In the genomic region with DNA sequence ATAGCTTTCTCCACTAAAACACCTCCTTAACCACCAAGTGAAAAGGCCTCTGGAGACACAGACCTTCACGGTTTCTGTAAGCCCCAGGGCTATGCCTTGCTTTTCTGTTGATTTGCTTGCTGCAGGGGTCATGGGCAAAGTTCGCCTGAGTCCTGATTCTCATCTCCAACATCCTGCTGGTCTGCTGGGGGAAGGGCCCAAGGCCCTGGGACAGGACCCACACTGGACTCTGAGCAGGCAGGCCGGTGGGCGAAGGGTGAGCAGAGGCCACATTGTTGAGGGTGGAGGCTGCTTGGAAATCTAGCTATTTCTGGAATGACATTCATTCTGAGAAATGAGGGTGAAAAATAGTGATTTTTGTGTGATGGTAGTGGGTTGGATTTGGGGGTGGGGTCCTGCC, we compare ENCODE assay signal across 18 mouse cellular contexts. TPM values are rescaled to one million over a fixed set of nuclear protein-coding genes. Genes with fewer than 3 reads are reported as not detected.
DNase-seq lines count a peak whose midpoint lies in the region; ATAC-seq and TF ChIP-seq lines count a peak whose summit lies in the region.
"Had no signal": no experiment of that assay in that cellular context is flagged by ENCODE, and none has a peak within 500 bp of the region (broad histone marks: within the 10 kb centered on the region; RNA-seq: fewer than 3 reads in every experiment).

No protein-coding gene starts in this region.

- no peak overlapping the region for H3K4me2 ChIP-seq in heart, embryonic 13.5 days
- H3K4me2 ChIP-seq in liver, embryonic 16.5 days (ENCODE audit: low read depth, low read length) = no peak overlapping the region
- no peak overlapping the region for H3K4me2 ChIP-seq in liver, embryonic 11.5 days
- H3K4me2 ChIP-seq in lung, embryonic 15.5 days = no peak overlapping the region
- H3K4me2 ChIP-seq in forebrain, postnatal 0 days (ENCODE audit: low read depth) = no peak overlapping the region
- H3K4me2 ChIP-seq: embryonic facial prominence, embryonic 12.5 days; forebrain, embryonic 13.5 days; forebrain, embryonic 15.5 days had no signal

- 0 out of 2 replicates have a peak overlapping the region, but pooled peaks have one; percentile 14 for H3K9ac ChIP-seq in heart, embryonic 13.5 days
- no peak overlapping the region for H3K9ac ChIP-seq in liver, embryonic 16.5 days (ENCODE audit: low read depth, low read length)
- H3K9ac ChIP-seq in liver, embryonic 11.5 days (ENCODE audit: low read depth, low read length) = no peak overlapping the region
- no peak overlapping the region for H3K9ac ChIP-seq in lung, embryonic 15.5 days
- no peak overlapping the region for H3K9ac ChIP-seq in forebrain, postnatal 0 days
- H3K9ac ChIP-seq: embryonic facial prominence, embryonic 12.5 days; forebrain, embryonic 13.5 days; forebrain, embryonic 15.5 days had no signal

- no peak overlapping the region for H3K27ac ChIP-seq in heart, embryonic 13.5 days (replicated peaks)
- no peak overlapping the region for H3K27ac ChIP-seq in liver, embryonic 16.5 days (ENCODE audit: low read length)
- H3K27ac ChIP-seq in liver, embryonic 11.5 days (ENCODE audit: low read depth, low read length) = no peak overlapping the region
- peak overlapping the region; percentile 15; the same call in 1 of the 2 replicates for H3K27ac ChIP-seq in lung, embryonic 15.5 days
- H3K27ac ChIP-seq in forebrain, postnatal 0 days (ENCODE audit: low read depth, low read length) = no peak overlapping the region
- H3K27ac ChIP-seq: embryonic facial prominence, embryonic 10.5 days; embryonic facial prominence, embryonic 12.5 days; forebrain, embryonic 13.5 days; forebrain, embryonic 15.5 days had no signal

- no peak for ATAC-seq in heart, embryonic 13.5 days (ENCODE audit: extremely low read depth, insufficient number of reproducible peaks, low FRiP score, low TSS enrichment)
- peak; percentile 53; the same call in 1 of the 2 replicates for ATAC-seq in liver, embryonic 16.5 days (ENCODE audit: low read depth)
- no peak for ATAC-seq in liver, embryonic 11.5 days (replicated peaks; ENCODE audit: low FRiP score)
- ATAC-seq in lung, embryonic 15.5 days (ENCODE audit: borderline replicate concordance, extremely low read depth, low FRiP score, low TSS enrichment) = no peak
- no peak for ATAC-seq in forebrain, postnatal 0 days
- ATAC-seq: forebrain, embryonic 13.5 days; forebrain, embryonic 15.5 days had no signal

- H3K4me3 ChIP-seq in heart, embryonic 13.5 days = no peak overlapping the region
- no peak overlapping the region for H3K4me3 ChIP-seq in liver, embryonic 16.5 days (ENCODE audit: low read depth, low read length)
- no peak overlapping the region for H3K4me3 ChIP-seq in liver, embryonic 11.5 days (ENCODE audit: low read depth, low read length)
- H3K4me3 ChIP-seq in lung, embryonic 15.5 days = no peak overlapping the region
- H3K4me3 ChIP-seq in forebrain, postnatal 0 days (ENCODE audit: low read depth, low read length) = no peak overlapping the region
- H3K4me3 ChIP-seq: embryonic facial prominence, embryonic 10.5 days; embryonic facial prominence, embryonic 12.5 days; forebrain, embryonic 13.5 days; forebrain, embryonic 15.5 days had no signal

- peaks cover 72% of the 10 kb centered on the region for H3K36me3 ChIP-seq in heart, embryonic 13.5 days
- no peaks in the 10 kb centered on the region for H3K36me3 ChIP-seq in liver, embryonic 16.5 days (ENCODE audit: control insufficient read depth, insufficient read depth)
- H3K36me3 ChIP-seq in liver, embryonic 11.5 days (ENCODE audit: control insufficient read depth, insufficient read depth, low read length) = no peaks in the 10 kb centered on the region; the same call in 1 of the 2 replicates
- peaks cover 50% of the 10 kb centered on the region for H3K36me3 ChIP-seq in lung, embryonic 15.5 days
- H3K36me3 ChIP-seq in forebrain, postnatal 0 days (ENCODE audit: insufficient read depth) = no peaks in the 10 kb centered on the region
- H3K36me3 ChIP-seq: forebrain, embryonic 15.5 days had no signal

- peaks cover 41% of the 10 kb centered on the region for H3K4me1 ChIP-seq in heart, embryonic 13.5 days
- no peaks in the 10 kb centered on the region for H3K4me1 ChIP-seq in liver, embryonic 16.5 days (ENCODE audit: control insufficient read depth, low read depth, low read length)
- H3K4me1 ChIP-seq in liver, embryonic 11.5 days (replicated peaks; ENCODE audit: control insufficient read depth, insufficient read depth, low read length) = peaks cover 4% of the 10 kb centered on the region; the same call in 1 of the 2 replicates
- peaks cover 18% of the 10 kb centered on the region for H3K4me1 ChIP-seq in lung, embryonic 15.5 days
- no peaks in the 10 kb centered on the region for H3K4me1 ChIP-seq in forebrain, postnatal 0 days (ENCODE audit: insufficient read depth)
- H3K4me1 ChIP-seq: forebrain, embryonic 13.5 days; forebrain, embryonic 15.5 days had no signal

- no peaks in the 10 kb centered on the region for H3K27me3 ChIP-seq in heart, embryonic 13.5 days (replicated peaks)
- H3K27me3 ChIP-seq in liver, embryonic 16.5 days (ENCODE audit: control insufficient read depth, insufficient read depth, low read depth, low read length) = no peaks in the 10 kb centered on the region
- no peaks in the 10 kb centered on the region for H3K27me3 ChIP-seq in liver, embryonic 11.5 days (replicated peaks; ENCODE audit: control insufficient read depth, insufficient read depth, low read length)
- no peaks in the 10 kb centered on the region for H3K27me3 ChIP-seq in lung, embryonic 15.5 days
- no peaks in the 10 kb centered on the region for H3K27me3 ChIP-seq in forebrain, postnatal 0 days (ENCODE audit: insufficient read depth, low read length)
- H3K27me3 ChIP-seq: embryonic facial prominence, embryonic 12.5 days; forebrain, embryonic 13.5 days; forebrain, embryonic 15.5 days had no signal

- no peak for TF ChIP-seq CTCF in forebrain, postnatal 0 days (IDR thresholded peaks at IDR 0.05; ENCODE audit: low read depth)

- no peaks in the 10 kb centered on the region for H3K9me3 ChIP-seq in heart, embryonic 13.5 days
- no peaks in the 10 kb centered on the region for H3K9me3 ChIP-seq in liver, embryonic 16.5 days (replicated peaks; ENCODE audit: control insufficient read depth, low read length)
- no peaks in the 10 kb centered on the region for H3K9me3 ChIP-seq in liver, embryonic 11.5 days (ENCODE audit: control insufficient read depth, low read length)
- no peaks in the 10 kb centered on the region for H3K9me3 ChIP-seq in lung, embryonic 15.5 days
- no peaks in the 10 kb centered on the region for H3K9me3 ChIP-seq in forebrain, postnatal 0 days (ENCODE audit: low read length)
- H3K9me3 ChIP-seq: embryonic facial prominence, embryonic 10.5 days; embryonic facial prominence, embryonic 12.5 days; forebrain, embryonic 13.5 days; forebrain, embryonic 15.5 days had no signal

- whole genome bisulfite sequencing in heart, embryonic 13.5 days = 77% methylated on average over 4 of the region's 4 CpGs
- 60% methylated on average over 4 of the region's 4 CpGs for WGBS in liver, embryonic 16.5 days (ENCODE audit: insufficient replicate concordance)
- WGBS in liver, embryonic 11.5 days = 70% methylated on average over 4 of the region's 4 CpGs
- WGBS in lung, embryonic 15.5 days = 78% methylated on average over 4 of the region's 4 CpGs
- 87% methylated on average over 4 of the region's 4 CpGs for WGBS in forebrain, postnatal 0 days

- DNase-seq in heart, adult 9 months (ENCODE audit: low spot score in 2 of 2) = no peak
- DNase-seq in liver, embryonic 11.5 days (ENCODE audit: low spot score) = no peak
- DNase-seq in lung, postnatal 36 days = no peak
- peak; percentile 85 for DNase-seq in yolk sac, embryonic 10.5 days (ENCODE audit: low spot score)
- no peak for DNase-seq in forebrain, postnatal 0 days
- DNase-seq: cerebellum, adult 11-12 months; cerebellum, adult 2 months; cerebellum, adult 9-10 months; cerebellum, postnatal 10 days; cerebellum, postnatal 25 days had no signal

RNA-seq across cellular contexts. Expression of a gene that starts 14.0 kb away (rescaled TPM):
- 74.1 and 78.4 TPM in 2 replicates for polyA plus RNA-seq in heart, embryonic 13.5 days (2015; fragmentation: Nextera tagmentation; extraction: Ambion mirVana)
- 24.7 and 28.9 TPM in 2 replicates for polyA plus RNA-seq in liver, embryonic 16.5 days (2015; fragmentation: Nextera tagmentation; extraction: Ambion mirVana)
- 74.0 and 80.1 TPM in 2 replicates for polyA plus RNA-seq in liver, embryonic 11.5 days (2014; fragmentation: Nextera tagmentation; extraction: Ambion mirVana)
- polyA plus RNA-seq in lung, embryonic 15.5 days (2015; fragmentation: Nextera tagmentation; extraction: Ambion mirVana) = 238 and 261 TPM in 2 replicates
- total RNA-seq in forebrain, postnatal 0 days (2014; rRNA removed) = 12.9 and 31.7 TPM in 2 replicates
- 33.5 and 34.5 TPM in 2 replicates for polyA plus RNA-seq in forebrain, postnatal 0 days (2015; fragmentation: Nextera tagmentation; extraction: Ambion mirVana)
- total RNA-seq: MEL had no signal
